Mouse (Mus musculus) liver, postnatal 0 days (tissue): Measurements from ENCODE around the gene Pappa2. TPM values are rescaled to one million over a fixed set of nuclear protein-coding genes. Genes with fewer than 3 reads are reported as not detected.

Experiments used
- ATAC-seq: fragments of 200-750 bp; cut with Nextera tagmentation; 2 replicates; pipeline ENCODE4 v1.8.0; 2017; ENCODE audit warnings: mild to moderate bottlenecking, moderate library complexity
- DNase-seq: peaks from one replicate; pipeline ENCODE4 v3.0.0-alpha.2; 2016
- H3K27ac ChIP-seq: fragments of 300-500 bp; sonication (generic); 2 replicates; pipeline ENCODE4 v1.5.1; 2014; ENCODE audit warnings: antibody characterized with exemption, moderate library complexity, mild to moderate bottlenecking, low read depth
- H3K27me3 ChIP-seq: fragments of 300-500 bp; sonication (generic); 2 replicates; pipeline ENCODE4 v1.6.1; 2014; ENCODE audit warnings: low read length, control low read depth, mixed read lengths; ENCODE audit not compliant: insufficient read depth
- H3K36me3 ChIP-seq: fragments of 300-500 bp; sonication (generic); replicated peaks from 2 replicates; pipeline ENCODE4 v1.6.1; 2014; ENCODE audit warnings: mild to moderate bottlenecking, control low read depth, low read length, moderate library complexity, mixed read lengths; ENCODE audit not compliant: insufficient read depth
- H3K4me1 ChIP-seq: fragments of 300-500 bp; sonication (generic); 2 replicates; pipeline ENCODE4 v1.6.1; 2014; ENCODE audit warnings: antibody characterized with exemption, mild to moderate bottlenecking, control low read depth; ENCODE audit not compliant: insufficient read depth
- H3K4me2 ChIP-seq: fragments of 300-500 bp; sonication (generic); 2 replicates; pipeline ENCODE4 v1.6.1; 2014; ENCODE audit warnings: low read depth, mild to moderate bottlenecking, low read length, moderate library complexity, mixed read lengths
- H3K4me3 ChIP-seq: fragments of 300-500 bp; sonication (generic); 2 replicates; pipeline ENCODE4 v1.5.1; 2014; ENCODE audit warnings: low read depth, low read length
- H3K9ac ChIP-seq: fragments of 300-500 bp; sonication (generic); replicated peaks from 2 replicates; pipeline ENCODE4 v1.6.1; 2014; ENCODE audit warnings: mild to moderate bottlenecking, moderate library complexity
- H3K9me3 ChIP-seq: fragments of 300-500 bp; sonication (generic); 2 replicates; pipeline ENCODE4 v1.6.1; 2016; ENCODE audit warnings: mild to moderate bottlenecking, control low read depth, low read length, mixed read lengths
- CTCF ChIP-seq: sonication (generic); IDR thresholded peaks from 2 replicates; pipeline ENCODE4 v1.5.1; 2016; ENCODE audit warnings: antibody characterized with exemption, low read depth
- EP300 ChIP-seq: IDR thresholded peaks from 2 replicates; pipeline ENCODE4 v1.6.1; 2016; ENCODE audit warnings: antibody characterized with exemption, low read depth, mild to moderate bottlenecking
- WGBS: fragments of 180-500 bp; shearing (Covaris S2); extraction: QIAGEN DNeasy Blood & Tissue Kit; methylation state at CpG from one replicate; pipeline ENCODE4 v1.1.7; 2014; ENCODE audit not compliant: insufficient replicate concordance; 5-methylcytosine and 5-hydroxymethylcytosine counted together
- polyA plus RNA-seq: library from polyadenylated mRNA; unstranded; fragments of >200 nt; fragmentation: Nextera tagmentation; extraction: Ambion mirVana; gene quantifications from 2 replicates; pipeline ENCODE4 v1.2.1, GENCODE M21; 2015

The Pappa2 gene
- 0.01 TPM in 1 of 2 replicates, not detected in the other for polyA plus RNA-seq

- WGBS: 47% methylated on average over 1 of the region's 1 CpGs
- ATAC-seq (no peak), DNase-seq (no peak)
Observed at GRCm38 (mm10) chr1:158980390-158980789, at the start of gene Pappa2. TSS of gene Pappa2 (minus strand) at chr1:158980490.

GRCm38 (mm10) chr1:159029106-159029505 lies 48.8 kb upstream of the Pappa2 start:
- no peak overlapping the region for H3K27ac ChIP-seq
- no peak overlapping the region for H3K9ac ChIP-seq
- ATAC-seq (no peak), DNase-seq (no peak)
- no peaks in the 10 kb centered on the region for H3K27me3 ChIP-seq
- 83% methylated on average over 2 of the region's 2 CpGs for WGBS
- no peaks in the 10 kb centered on the region for H3K36me3 ChIP-seq
- no peak overlapping the region for H3K4me3 ChIP-seq
- no peak overlapping the region for H3K4me2 ChIP-seq
- TF ChIP-seq CTCF (no peak), EP300 (no peak)
- H3K9me3 ChIP-seq: no peaks in the 10 kb centered on the region; the same call in 1 of the 2 replicates
- no peaks in the 10 kb centered on the region for H3K4me1 ChIP-seq

More at GRCm38 (mm10) chr1:158980390-158980789, at the start of gene Pappa2:
- no peaks in the 10 kb centered on the region for H3K27me3 ChIP-seq
- H3K4me1 ChIP-seq: no peaks in the 10 kb centered on the region
- no peak within 1 kb of the TSS for H3K27ac ChIP-seq
- no peak within 1 kb of the TSS for H3K4me3 ChIP-seq
- TF ChIP-seq EP300 (no peak), CTCF (no peak)
- H3K36me3 ChIP-seq: no peaks in the 10 kb centered on the region
- no peak within 1 kb of the TSS for H3K9ac ChIP-seq
- H3K4me2 ChIP-seq: no peak within 1 kb of the TSS
- H3K9me3 ChIP-seq: no peaks in the 10 kb centered on the region

DNA sequence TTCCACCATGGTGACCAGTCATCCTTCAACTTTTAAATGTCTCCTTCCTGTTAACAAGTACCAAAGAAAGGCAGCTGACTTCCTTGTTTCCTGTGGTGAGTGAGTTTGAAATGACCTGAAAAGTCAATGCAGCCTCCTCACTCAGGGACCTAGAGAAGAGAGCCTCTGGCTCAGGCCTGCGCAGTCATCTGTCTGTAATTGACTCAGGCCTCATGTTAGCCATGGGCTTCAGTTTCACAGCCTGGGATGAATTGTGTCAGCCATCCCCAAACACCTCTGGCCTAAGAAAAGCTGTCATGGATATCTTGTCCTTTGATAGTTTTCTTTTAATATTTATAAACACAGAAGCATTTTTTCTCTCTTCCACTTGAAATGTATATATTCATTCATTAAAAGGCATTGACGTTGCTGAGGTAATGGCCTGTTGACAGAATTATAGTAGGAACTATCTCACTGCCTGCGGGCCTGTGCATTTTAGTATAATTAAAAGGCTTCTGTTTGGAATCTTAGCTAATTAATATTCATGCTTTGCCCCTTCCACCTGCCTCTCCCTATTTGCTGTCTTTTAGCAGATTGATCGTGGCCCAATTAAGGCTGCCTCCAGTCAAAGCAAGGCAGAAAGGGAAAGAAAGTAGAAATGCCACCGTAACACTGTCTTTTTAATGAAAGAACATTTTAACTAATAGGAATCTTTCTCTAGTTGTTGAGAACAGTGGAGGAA lies 34.8 kb upstream of the Pappa2 start:
- Histone ChIP-seq H3K9me3 (no peaks in the 10 kb centered on the region), H3K9ac (no peak overlapping the region), H3K27me3 (no peaks in the 10 kb centered on the region), H3K4me3 (no peak overlapping the region), H3K4me2 (no peak overlapping the region), H3K27ac (no peak overlapping the region), H3K36me3 (no peaks in the 10 kb centered on the region), H3K4me1 (no peaks in the 10 kb centered on the region)
- TF ChIP-seq CTCF: no peak
- no peak for TF ChIP-seq EP300
- ATAC-seq: no peak
- DNase-seq: no peak
- WGBS: 82% methylated on average over 5 of the region's 5 CpGs

DNA sequence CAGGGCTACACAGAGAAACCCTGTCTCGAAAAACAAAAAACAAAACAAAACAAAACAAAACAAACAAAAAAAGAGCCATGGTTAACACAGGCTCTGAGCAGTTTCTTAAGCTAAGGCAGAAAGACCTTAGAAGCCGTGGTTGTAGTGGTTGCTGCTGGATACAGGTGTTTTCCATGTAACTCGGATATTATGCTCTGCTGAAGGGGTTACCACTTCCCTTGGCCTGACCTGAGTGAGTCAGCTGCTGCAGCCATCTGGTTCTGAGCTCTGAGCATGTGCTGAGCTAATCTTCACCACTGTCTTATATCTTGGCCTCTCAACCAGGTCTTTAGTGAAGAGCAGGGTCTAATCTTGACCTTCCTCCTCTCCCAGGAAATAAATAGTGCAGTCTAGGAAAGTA lies 6.8 kb upstream of the Pappa2 start:
- no peak overlapping the region for H3K27ac ChIP-seq
- H3K36me3 ChIP-seq: no peaks in the 10 kb centered on the region
- no peaks in the 10 kb centered on the region for H3K9me3 ChIP-seq
- H3K4me1 ChIP-seq: no peaks in the 10 kb centered on the region
- no peak for TF ChIP-seq CTCF
- TF ChIP-seq EP300: no peak
- H3K27me3 ChIP-seq: no peaks in the 10 kb centered on the region
- DNase-seq (no peak), ATAC-seq (no peak)
- no peak overlapping the region for H3K4me2 ChIP-seq
- no peak overlapping the region for H3K4me3 ChIP-seq
- 54% methylated on average over 3 of the region's 3 CpGs for WGBS
- H3K9ac ChIP-seq: no peak overlapping the region

DNA sequence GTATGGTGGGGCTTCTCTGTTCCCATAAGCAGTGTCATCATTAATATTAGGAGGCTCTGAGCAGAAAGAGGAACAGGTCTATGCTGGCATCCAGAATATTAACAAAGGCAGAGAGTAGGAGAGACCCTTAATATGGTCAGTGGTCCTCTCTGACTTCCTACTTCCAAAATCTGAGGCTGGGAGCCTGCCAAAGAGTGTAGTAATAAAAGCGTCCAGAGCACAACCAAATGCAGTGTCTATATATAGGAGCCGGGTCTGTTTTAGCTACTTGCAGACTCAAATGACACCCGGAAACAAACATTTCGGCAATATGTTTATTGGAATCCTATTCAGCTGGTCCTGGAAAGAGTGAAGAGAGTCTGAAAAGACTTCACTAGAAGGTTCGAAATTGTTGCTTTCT lies 17.9 kb downstream of the Pappa2 start:
- Histone ChIP-seq H3K4me2 (no peak overlapping the region), H3K27ac (no peak overlapping the region), H3K36me3 (no peaks in the 10 kb centered on the region), H3K4me1 (no peaks in the 10 kb centered on the region), H3K27me3 (0 out of 2 replicates have a peak, but pooled peaks cover 3% of the 10 kb centered on the region), H3K4me3 (no peak overlapping the region), H3K9ac (no peak overlapping the region), H3K9me3 (no peaks in the 10 kb centered on the region)
- TF ChIP-seq EP300 (no peak), CTCF (no peak)
- ATAC-seq (no peak), DNase-seq (no peak)
- 62% methylated on average over 5 of the region's 5 CpGs for WGBS

DNA sequence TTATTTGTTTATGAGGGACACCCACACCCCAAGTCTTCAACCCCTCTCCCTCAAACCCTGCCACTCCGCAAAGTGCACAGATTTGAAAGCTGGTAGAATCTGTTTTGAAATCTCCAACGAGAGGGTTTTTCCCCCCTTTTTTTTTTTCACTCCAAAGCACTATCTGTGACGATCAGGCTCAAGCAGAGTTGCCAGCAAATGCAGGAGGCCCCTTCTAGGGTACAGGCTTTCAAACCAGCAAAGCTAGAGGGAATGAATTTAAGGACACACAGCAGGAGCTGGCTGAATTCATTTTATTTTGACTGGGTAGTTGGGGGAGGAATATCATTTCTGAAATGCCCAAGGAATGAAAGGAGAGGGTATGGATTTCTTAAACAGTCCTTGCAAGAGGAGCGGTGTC lies 19.3 kb downstream of the Pappa2 start:
- DNase-seq: no peak
- no peak for TF ChIP-seq CTCF
- no peak for TF ChIP-seq EP300
- Histone ChIP-seq H3K9ac (no peak overlapping the region), H3K4me2 (no peak overlapping the region), H3K27ac (no peak overlapping the region), H3K4me3 (no peak overlapping the region), H3K4me1 (no peaks in the 10 kb centered on the region), H3K9me3 (no peaks in the 10 kb centered on the region), H3K36me3 (no peaks in the 10 kb centered on the region), H3K27me3 (0 out of 2 replicates have a peak, but pooled peaks cover 3% of the 10 kb centered on the region)
- 35% methylated on average over 4 of the region's 4 CpGs for WGBS
- ATAC-seq: no peak
